Mouse (Mus musculus) frontal cortex, postnatal 14 days (tissue): Measurements from ENCODE around the gene Resp18.

Source experiments
- DNase-seq, 2 experiments: peaks; one replicate each; pipeline ENCODE4 v3.0.0; 2022; ENCODE audit warnings: low spot score in 2 of 2

The Resp18 gene

DNA sequence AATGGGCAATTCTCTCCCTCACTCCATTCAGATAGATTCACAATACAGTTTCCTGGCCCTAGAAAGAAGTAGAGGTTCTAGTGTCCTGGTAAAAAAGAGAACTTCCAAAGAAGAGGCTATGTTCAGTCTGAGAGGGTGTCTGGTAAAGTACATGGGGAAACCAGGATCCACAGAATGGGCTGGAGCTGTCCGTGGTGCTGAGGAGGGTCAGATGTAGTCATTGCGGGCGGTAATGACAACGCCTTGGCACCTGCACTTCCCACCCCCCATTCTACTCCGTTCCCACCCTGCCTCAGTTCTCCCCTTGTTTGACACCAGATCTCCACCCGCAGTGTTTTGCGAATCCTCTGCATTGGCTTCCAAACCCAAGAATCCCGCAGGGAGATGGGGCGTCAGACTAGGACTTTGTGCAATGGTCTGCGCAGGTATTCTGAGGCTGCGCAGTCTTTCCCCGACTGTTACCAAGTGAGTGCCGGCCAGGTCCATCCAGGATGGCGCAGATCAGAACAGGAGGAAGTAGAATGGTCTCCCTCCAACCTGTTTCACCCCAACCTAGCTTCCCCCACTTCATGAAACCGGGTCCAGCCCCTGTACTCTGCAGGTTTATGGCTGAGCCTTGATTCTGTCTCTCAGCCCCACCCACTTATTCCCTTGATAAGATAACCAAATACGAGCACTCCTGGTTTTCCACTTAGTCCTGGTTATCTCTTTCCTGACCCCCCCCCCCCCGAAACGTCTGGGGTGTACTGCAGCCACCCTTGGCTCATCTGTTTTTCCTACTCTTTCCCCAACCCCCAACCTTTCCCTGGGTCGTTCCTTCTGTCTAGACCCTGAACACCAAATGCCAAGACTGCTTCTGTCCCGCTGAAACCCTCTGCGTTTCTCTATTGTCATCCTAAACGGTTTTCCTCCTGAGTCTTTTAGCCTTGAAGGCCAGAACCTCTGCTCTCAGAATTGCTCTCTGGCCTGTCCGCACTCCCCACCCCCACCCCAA lies 723 bp downstream of the Resp18 start:
- DNase-seq, result no peak

DNA sequence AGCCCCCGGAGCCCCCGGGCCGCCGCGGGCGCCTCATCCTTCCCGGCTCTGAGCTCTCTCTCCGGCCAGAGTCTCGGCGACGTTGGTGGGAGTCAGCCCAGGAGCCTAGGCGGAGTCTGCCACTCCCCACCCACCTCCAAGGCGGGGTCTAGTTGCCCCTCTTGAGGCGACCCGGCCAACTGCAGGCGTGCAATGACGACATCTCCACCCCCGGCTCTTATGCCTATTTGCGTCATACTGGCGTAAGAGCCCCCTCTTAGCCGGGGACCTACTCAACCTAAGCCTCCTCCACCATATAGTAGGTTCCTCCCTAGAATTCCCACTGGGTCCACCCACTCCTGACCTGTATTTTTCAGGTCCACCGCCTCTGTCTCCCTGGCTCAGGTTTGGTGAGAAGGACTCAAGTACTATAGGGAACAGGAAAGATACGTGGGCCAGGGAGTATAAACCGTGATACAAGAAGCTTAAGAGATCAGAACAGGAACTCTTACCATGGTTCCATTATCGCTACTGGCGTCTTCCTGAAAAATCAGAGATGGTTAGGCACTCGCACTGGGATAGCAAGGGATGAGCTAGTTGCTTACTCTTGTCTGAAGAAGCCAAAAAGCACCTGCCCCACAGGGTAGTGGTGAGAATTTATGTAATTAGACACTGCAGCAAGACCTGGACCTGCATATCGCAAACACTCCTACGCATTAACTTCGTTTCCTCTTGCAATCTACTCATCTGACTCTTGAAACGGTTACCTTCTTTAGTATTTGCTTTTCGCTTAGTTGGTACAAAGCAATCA lies 13.9 kb downstream of the Resp18 start, which contains the start of gene Ptprn:
Gene Ptprn, minus strand, starts transcription at position 412 of the 790 bp plus-strand sequence.
- DNase-seq, result peak in 1 of 2 experiments; percentile 68

DNA sequence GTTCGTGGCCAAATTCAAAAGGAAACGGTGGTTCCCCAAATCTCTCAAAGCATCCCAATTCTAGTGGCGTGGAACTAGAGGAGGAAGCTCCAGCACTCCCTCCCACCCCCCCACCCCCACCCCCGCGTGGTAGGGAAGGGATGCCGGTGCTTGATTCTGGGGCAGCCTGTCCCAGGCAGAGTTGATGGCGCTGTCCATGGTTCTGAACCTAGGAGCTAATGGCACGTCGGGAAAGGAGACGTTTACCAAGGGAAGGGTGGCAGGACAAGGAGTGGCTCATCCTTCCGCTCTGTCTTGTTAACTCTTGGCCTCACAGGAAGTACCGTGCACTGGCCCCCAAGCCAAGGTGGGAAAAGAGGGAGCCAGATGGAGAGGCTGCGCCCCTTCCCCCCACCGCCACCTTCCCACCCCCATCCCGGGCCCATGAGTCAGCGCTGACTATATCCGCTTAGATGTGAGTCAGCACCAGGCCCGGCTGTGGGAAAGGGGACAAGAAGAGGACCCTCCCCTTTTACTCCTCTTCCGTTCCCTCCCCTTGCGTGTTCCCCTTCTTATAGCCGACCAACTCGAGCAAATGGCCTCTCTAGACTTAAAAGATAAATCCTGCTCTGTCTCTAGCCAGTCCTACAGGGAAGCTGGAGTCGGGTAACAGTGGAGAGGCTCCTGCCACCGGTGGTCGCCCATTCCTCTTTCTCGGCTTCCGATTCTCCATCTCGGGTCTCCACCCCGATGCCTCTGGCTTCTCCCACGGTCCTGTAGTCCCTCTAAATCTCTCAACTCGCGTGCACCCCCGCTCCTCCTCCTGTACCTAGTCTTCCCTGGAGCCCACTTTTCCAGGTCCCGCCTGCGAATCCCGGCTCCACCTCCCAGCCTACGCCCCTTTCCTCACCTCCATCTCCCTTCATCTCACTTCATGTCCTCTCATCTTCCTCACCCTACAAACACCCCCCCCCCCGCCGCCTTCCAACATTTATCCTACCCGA lies 15.0 kb downstream of the Resp18 start:
- DNase-seq, result no peak

DNA sequence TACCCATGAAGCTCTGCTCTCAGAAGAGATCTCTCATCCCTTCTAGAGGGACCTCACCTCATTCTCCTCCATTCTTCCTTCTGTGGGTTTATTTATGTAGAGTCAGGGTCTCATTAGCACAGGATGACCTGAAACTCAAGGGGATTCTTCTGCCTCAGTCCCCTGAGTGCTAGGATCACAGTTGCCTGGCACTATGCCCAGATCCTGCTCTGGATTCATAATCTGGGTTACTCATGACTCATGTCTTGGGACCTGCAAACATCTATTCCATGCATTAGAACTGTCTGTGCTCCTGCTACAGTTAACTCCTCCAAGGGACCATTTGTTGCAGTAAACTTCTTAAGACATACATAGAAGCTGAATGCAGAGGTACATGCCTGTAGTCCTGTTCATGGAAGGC lies 16.9 kb downstream of the Resp18 start:
- DNase-seq, result no peak

DNA sequence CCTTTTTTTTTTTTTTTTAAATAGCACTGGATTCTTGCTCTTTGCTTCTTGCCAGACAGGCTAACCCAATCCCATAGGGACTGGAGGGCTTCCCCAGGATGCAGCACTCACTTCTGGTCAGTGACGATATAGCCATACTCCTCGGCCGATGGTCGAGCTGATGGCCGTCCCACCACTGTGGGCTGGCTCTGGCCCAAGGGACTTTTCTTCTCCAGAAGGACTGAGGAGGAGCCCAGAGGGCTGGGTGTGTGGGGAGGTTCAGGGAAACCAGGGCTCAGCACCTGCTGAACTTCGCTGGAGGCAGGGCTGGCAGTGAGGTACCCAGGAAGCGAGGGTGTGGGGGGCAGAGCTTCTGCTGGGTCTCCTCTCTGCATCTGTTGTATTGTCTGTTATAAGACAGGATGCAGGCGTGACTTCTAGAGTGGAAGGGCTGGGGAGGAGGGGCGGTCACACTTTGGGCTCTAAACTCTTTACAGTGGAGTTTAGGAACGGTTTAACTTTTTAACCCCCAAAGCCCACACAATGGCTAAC lies 22.6 kb downstream of the Resp18 start:
- no peak for DNase-seq

DNA sequence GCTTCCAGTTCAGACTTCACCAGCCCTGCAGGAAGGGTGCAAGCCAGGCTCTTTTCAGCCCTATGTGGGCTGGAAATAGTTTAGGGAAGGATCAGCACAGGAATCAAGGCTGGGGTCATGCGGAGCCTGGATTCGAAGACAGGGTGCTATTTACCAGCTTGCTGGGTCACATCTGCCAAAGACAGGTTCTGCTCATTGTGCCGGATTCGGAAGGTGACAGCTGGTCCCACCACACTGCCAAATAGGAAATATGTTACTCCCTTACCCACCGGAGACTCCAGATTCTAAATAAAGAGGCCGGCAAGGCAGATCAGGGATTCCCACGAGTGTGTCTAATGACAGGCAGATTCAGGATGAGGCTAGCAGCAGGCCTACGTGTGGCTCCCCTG lies 23.6 kb downstream of the Resp18 start:
- no peak for DNase-seq

DNA sequence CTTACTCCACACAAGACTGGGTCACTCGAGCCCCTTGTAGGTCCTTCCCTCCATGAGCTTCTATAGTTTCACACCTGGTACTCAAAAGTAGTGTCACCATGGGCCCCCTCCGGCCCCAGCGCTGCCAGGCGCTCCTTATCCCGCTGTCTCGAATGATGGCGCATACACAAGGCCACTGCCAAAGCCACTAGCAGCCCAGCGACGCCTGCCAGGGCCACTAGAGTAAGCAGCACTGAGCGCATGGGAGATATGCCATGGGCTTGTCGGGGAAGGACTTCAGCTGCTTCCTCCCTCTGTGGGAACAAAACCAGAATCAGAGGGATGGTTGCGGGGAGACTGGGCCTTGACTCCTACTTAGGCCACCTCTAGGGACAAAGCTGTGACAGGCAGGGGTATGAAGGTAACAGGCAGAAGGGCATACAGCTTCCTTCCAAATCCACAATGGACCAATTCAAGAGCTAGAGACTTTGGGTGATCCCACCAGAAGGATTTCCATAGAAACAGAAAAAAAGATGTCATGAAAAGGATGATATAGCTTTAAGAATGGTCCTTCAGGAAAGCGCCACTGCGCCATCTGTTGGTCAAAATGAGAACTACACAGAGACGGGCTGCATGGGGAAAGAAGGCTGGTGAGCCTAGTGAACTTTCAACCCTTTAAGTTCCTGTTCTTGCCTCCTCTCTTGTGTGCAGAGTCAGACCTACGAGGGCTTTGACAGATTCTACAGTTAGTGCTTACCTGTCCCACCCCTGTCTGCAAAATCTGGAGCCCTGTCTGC lies 24.2 kb downstream of the Resp18 start:
- peak in 1 of 2 experiments; percentile 85 for DNase-seq

DNA sequence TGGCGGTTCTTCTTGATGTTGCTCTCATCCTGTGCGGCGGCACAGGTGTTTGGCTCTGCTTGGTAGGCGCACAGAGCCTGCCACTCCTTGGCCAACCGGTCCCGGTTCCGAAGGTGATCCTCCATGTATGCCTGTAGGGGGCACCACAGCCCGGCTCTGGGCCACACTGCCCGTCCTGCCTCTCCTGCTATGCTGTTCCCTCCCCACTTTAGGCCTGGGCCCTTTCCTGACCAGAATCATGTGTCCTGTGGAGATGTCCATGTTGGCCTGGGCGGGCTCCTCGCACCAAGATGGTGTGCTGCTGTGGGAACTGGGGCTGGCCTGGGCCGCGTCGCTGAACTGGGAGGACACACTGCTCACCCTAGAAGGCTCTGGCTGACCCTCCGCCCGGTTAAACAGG lies 25.2 kb downstream of the Resp18 start:
- no peak for DNase-seq

DNA sequence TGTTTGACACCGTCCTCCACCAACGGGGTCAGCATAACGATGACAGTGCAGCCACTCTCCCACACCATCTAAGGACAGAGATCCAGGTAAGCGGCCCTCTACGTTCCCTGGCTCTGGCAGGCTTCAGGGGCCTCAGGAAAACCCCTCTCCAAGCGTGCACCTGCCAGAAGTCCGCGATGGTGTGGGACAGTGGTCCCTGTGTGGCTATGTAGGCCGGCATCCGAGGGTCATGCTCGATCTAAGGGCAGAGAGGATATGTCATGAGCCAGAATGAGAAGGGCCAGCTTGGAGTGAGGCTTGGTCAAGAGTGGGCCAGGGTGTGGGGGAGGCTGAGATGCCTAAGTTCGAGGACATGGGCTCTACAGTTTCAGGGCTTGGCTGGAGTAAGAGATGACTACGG lies 25.9 kb downstream of the Resp18 start:
- no peak for DNase-seq

DNA sequence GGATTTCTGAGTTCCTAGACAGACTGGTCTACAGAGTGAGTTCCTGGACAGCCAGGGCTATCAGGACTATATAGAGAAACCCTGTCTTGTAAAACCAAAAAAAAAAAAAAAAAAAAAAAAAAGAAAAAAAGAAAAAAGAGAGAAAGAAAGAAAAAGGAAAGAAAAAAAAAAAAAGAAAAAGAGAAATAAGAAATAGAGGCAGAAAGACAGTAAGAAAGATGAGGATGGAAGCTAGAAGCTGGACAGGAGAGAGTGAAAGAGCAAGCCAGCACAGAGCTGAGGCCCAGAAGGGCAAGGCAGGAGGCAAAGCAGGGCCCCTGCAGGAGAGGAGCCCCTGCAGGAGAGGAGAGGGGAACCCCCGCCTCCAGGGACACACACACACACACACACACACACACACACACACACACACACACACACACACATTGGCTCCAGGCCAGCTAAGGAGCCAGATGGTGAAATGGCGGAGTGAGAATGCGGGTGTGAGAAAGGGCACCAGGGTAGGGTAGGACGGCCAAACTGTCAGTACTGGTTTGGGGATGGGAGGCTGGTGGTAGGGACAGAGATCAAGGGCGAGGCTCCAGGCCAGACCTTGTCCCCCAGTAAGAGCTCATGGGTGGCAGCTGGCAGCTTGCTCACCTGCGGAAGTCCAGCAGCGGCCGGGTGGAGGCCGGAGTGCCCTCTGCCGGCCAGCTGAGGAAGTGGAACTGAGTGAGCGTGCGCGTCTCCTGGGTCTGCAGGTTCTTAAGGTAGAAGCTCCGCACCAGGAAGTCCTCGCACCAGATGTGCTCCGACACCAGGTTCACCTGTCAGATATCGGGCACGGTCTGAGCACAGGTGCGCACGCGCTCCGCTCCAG lies 26.9 kb downstream of the Resp18 start:
- DNase-seq, result no peak

DNA sequence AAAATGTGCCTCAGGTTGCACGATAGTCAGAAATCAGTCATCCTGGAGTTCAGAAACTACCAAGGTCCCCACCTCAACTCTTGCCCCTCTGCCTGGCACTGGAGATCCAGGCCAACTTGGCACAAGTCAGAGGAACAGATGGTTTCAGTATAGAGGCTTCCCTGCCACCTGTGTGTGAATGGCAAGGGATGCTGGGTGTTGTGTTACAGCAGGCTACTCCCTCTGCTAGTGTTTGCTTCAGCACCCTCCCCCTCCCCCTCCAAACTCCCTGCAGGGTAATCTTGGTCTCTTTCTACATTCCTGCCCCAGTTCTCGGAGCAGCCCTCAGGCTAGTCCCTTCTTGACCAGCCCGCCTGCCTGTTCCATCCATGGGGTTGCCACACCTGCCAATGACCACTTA lies 27.7 kb downstream of the Resp18 start:
- no peak for DNase-seq

DNA sequence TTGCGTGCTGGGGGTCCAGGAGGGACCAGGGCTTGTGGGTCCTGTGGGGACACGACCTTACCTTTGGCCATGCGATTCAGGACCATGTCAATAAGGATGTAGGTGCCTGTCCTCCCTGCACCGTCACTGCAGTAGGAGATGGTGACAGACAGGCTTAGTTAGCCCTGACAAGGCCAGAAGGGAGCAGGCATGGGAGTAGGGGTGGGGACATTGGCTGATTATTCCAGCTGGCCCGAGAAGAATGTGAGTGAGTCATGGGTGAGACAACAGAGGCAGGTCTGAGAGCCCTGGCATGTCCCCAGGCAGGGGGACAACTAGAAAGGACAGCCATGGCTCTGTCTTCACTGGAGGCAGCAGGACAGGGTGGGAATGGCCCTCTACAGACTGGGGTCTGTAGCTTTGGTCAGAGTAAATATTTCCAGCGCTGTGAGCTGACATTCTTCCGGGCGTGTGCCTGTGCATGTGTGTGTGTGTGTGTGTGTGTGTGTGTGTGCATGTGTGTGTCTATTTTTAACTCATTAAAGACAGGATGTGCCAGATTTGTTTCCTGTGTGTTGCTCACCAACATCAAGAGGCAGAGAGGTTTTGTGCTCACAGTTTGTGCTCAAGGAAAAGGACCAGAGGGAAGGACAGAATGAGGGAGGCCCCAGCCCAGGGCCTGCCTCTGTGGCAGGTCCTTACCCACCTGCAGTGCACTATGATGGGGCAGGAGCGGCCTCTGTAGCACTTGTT lies 30.0 kb downstream of the Resp18 start:
- no peak for DNase-seq

DNA sequence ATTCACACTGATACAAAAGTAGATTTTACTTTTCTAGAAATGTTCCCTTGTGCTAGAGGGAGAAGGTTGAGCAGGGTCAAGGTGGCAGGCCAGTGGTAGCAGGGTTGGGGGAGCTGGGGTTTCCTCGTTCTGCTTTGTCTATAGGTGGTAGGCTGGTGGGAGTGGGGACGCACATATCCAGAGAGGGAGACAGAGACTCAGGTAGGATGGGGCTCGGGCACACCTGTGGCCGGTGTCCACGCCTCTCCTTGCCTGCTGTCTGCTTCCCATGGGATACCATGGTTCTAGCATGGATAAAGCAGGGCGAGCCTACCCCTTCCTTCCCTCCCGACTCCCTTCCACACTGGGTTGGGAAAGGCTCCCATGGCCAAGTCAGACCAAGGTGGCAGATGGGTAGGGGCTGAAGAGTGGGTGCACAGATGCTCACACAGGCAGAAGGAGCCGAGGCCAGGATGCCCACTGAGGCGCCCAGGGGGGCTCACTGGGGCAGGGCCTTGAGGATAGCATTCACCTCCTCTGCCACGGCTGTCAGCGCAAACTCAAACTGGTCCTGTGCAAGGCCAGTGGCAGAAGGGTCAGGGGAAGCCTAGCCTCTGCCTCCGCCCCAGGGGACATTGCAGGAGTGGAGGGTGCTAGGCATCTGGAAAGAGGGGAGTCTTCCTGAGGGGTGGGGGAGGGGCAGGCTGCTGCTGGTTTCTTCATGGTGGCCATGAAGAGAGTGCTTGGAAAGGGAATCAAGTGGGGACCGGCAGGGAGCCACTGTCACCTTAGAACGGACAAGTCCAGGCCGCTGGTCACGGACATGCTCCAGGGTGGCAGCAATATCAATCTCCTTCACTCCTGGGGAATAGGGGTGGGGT lies 30.9 kb downstream of the Resp18 start:
- no peak for DNase-seq

DNA sequence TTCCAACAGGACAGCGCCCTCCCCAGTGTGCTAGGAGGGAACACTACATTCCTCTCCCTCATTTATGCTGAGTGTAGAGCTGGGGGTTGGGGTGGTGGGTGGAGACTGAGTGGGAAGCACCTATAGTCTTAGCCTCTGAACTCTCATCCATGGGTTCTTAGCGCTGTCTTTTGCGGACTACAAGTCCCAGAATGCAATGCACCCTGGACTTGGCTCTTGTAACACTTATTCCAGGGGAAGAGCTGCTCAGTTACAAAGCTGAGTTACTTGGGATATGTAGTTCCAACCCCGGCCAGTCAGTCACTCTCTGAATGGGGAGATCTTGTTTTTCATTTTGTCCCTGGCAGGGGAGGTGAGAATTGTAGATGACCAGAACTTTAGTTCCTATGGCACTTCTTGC lies 33.4 kb downstream of the Resp18 start:
- DNase-seq, result no peak

DNA sequence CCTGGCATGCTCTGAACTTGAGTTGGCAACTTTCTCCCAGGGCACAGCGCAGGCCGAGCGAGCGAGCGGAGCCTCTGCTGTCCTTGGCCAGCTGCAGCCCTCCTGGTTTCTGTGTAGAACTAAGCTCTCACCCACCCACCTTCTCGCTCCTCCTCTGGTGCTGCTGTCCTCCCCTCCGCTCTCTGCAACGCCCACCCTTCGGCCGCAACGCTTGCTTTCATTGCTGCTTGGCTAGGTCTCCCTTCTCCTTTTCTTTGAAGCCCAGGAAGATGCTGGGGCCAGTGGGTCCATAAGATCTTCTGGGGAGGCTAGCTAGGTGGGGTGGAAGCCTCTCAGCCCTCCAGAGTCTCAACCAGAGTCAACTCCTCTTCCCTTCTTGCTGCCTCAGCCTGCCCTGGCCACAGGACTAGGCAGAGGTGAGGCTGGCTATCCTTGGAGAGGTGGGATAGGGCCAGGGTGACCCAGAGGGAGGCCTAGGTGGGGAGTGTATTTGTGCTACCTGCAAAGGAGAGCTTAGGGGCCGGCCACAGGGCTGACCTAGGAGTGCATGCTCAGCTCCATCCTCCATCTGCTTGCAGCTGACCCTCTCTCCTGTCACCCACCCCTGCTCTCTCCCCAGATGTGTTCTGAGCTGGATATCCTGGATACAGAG lies 33.9 kb downstream of the Resp18 start:
- no peak for DNase-seq

DNA sequence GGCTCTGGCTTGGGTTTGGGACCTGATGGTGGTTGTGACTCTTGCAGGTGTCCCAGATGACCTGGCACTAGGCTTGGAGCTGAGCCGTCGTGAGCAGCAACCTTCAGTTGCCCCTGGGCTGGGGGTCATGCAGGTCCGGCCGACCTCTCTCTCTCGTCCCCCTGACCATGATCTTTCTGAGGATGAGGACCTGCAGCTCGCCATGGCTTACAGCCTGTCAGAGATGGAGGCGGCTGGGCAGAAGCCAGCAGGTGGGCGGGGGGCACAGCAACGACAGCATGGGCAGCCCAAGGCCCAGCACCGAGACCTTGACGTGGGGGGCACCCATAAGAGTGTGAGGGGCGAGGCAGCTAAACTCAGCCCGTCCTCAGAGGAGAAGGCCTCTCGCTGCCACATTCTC lies 34.8 kb downstream of the Resp18 start:
- no peak for DNase-seq

DNA sequence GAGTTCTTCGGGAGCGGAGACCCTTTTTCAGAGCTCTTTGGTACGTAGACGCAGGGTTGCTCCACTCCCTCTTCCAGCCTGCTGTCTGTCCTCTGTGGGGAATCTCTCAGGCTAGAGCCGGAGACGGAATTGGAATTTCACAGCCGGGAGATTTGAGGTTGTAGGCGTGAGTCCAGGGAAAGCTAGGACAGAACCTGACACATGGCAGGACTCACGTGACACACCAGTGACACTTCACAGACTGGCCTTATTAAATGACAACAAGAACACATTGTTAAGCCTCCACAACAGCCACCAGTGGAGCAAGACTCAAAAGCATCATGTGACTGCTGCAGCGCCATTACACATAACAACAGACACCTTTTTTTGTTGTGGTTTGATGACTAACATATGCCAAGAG lies 38.6 kb downstream of the Resp18 start:
- DNase-seq, result no peak
